Mouse (Mus musculus) intestine, embryonic 16.5 days (tissue): ENCODE results near the gene Brd2. TPM values are rescaled to one million over a fixed set of nuclear protein-coding genes. Genes with fewer than 3 reads are reported as not detected.

ENCODE experiments used
- ATAC-seq: fragments of 200-750 bp; cut with Nextera tagmentation; 2 replicates; pipeline ENCODE4 v1.8.0; 2017; ENCODE audit warnings: moderate TSS enrichment, moderate library complexity
- H3K27ac ChIP-seq: fragments of 300-500 bp; sonication (generic); 2 replicates; pipeline ENCODE4 v1.5.1; 2014; ENCODE audit warnings: mild to moderate bottlenecking, low read length
- H3K27me3 ChIP-seq: fragments of 300-500 bp; sonication (generic); replicated peaks from 2 replicates; pipeline ENCODE4 v1.6.1; 2014; ENCODE audit warnings: low read length, control low read depth, mixed read lengths; ENCODE audit not compliant: control insufficient read depth, insufficient read depth
- H3K36me3 ChIP-seq: fragments of 300-500 bp; sonication (generic); 2 replicates; pipeline ENCODE4 v1.6.1; 2014; ENCODE audit warnings: low read length, control low read depth; ENCODE audit not compliant: control insufficient read depth, insufficient read depth
- H3K4me1 ChIP-seq: fragments of 300-500 bp; sonication (generic); 2 replicates; pipeline ENCODE4 v1.6.1; 2014; ENCODE audit warnings: low read length, control low read depth, mixed read lengths; ENCODE audit not compliant: control insufficient read depth, insufficient read depth
- H3K4me2 ChIP-seq: fragments of 300-500 bp; sonication (generic); 2 replicates; pipeline ENCODE4 v1.6.1; 2014; ENCODE audit warnings: low read depth, low read length, control low read depth
- H3K4me3 ChIP-seq: fragments of 300-500 bp; sonication (generic); 2 replicates; pipeline ENCODE4 v1.5.1; 2014; ENCODE audit warnings: mild to moderate bottlenecking, low read length
- H3K9ac ChIP-seq: fragments of 300-500 bp; sonication (generic); 2 replicates; pipeline ENCODE4 v1.6.1; 2014; ENCODE audit warnings: low read depth, low read length
- H3K9me3 ChIP-seq: fragments of 300-500 bp; sonication (generic); 2 replicates; pipeline ENCODE4 v1.6.1; 2016; ENCODE audit warnings: low read length, control low read depth; ENCODE audit not compliant: control insufficient read depth
- WGBS: fragments of 180-500 bp; shearing (Covaris S2); extraction: QIAGEN DNeasy Blood & Tissue Kit; methylation state at CpG from one replicate; pipeline ENCODE4 v1.1.7; 2014; 5-methylcytosine and 5-hydroxymethylcytosine counted together
- polyA plus RNA-seq: library from polyadenylated mRNA; unstranded; fragments of >200 nt; fragmentation: Nextera tagmentation; extraction: Ambion mirVana; gene quantifications from 2 replicates; pipeline ENCODE4 v1.2.1, GENCODE M21; 2015

Gene Brd2
- 72.3 and 73.0 TPM in 2 replicates for polyA plus RNA-seq

DNA sequence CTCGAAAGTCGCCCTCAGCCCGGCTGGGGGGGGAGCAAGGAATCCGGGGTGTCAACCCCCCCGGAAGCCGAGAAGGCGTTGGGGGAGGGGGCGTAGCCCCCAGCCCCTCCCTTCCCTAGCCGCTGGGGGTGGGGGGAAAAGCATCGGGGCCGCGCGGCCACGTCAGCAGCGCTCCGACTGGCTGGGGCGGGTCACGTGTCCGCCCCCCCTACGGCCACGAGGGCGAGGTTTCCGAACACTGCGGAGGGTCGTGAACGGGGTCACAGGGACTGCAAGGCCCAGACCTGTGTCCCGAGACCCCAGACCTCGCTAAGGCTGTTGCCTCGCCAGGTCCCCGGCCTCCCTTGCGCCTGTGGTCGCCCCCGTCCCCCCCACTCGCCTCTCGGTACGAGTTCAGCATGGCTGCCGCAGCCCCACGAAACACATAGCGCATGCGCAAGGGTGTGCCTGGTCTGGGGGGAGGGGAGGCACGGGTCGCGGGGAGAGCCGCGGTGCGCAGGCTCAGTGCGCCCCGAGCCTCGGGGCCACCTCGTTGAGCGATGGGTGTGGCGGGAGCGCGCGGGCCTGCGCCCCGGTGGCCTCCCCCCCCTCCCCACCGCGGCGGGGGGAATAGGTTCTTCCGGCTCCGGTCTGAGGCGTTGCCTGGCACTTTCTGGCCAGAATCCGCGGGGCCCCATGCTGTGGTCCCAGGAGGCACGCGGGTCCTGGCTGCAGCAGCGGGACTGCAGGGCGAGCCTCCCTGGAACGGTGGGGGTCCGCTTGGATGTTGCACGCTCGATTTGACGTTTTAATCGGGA lies at the start of gene Brd2:
TSS of gene Brd2 (minus strand) at position 447 of the 797 bp plus-strand sequence.
- Histone ChIP-seq H3K27ac (peak within 1 kb of the TSS; percentile 100), H3K9ac (peak within 1 kb of the TSS; percentile 98), H3K9me3 (no peaks in the 10 kb centered on the region), H3K27me3 (no peaks in the 10 kb centered on the region), H3K4me1 (peaks cover 24% of the 10 kb centered on the region), H3K4me3 (peak within 1 kb of the TSS; percentile 89), H3K4me2 (peak within 1 kb of the TSS; percentile 72), H3K36me3 (peaks cover 14% of the 10 kb centered on the region; the same call in 1 of the 2 replicates)
- under 1% methylated on average over 71 of the region's 75 CpGs for WGBS
- ATAC-seq = peak; percentile 57

DNA sequence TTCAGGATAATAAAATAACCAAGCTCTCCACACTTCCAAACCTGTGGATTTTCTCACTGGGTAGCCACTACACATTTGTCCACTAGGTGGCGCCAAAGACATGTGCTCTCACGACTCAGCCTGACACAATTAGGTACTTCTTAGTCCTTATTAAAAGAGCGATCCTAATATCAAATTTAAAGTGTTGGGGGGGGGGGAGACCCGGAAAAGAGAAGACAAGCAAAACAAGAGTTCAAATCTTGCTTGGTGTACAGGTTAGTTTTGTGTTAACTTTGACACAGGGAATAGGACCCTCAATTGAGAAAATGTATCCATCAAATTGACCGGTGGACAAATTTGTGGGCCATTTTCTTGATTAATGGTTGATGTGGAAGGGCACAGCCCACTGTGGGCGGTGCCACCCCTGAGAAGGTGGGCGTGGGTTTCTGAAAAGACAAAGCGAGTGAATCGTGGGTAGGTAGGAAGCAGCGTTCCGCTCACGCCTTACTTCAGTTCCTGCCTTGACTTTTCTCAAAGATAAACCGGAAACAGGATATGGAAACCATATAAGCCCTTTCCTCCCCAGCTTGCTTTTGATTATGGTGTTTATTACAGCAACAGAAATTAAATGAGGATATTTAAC lies 48.6 kb upstream of the Brd2 start:
- Histone ChIP-seq H3K4me1 (no peaks in the 10 kb centered on the region), H3K4me3 (no peak overlapping the region), H3K9ac (no peak overlapping the region), H3K27me3 (no peaks in the 10 kb centered on the region), H3K27ac (no peak overlapping the region), H3K36me3 (no peaks in the 10 kb centered on the region), H3K9me3 (peaks cover 6% of the 10 kb centered on the region), H3K4me2 (no peak overlapping the region)
- ATAC-seq = no peak
- 45% methylated on average over 13 of the region's 13 CpGs for WGBS

GRCm38 (mm10) chr17:34170487-34170876 lies 48.0 kb upstream of the Brd2 start:
- Histone ChIP-seq H3K9ac (no peak overlapping the region), H3K36me3 (no peaks in the 10 kb centered on the region), H3K9me3 (peaks cover 8% of the 10 kb centered on the region), H3K27me3 (no peaks in the 10 kb centered on the region), H3K4me2 (no peak overlapping the region), H3K27ac (no peak overlapping the region), H3K4me3 (no peak overlapping the region), H3K4me1 (no peaks in the 10 kb centered on the region)
- no peak for ATAC-seq
- WGBS = 23% methylated on average over 4 of the region's 4 CpGs

- Histone ChIP-seq H3K36me3 (no peaks in the 10 kb centered on the region), H3K4me1 (no peaks in the 10 kb centered on the region), H3K27ac (no peak overlapping the region), H3K4me2 (no peak overlapping the region), H3K9me3 (peaks cover 10% of the 10 kb centered on the region), H3K9ac (no peak overlapping the region), H3K4me3 (no peak overlapping the region), H3K27me3 (no peaks in the 10 kb centered on the region)
- 0% methylated on average over 2 of the region's 2 CpGs for WGBS
- ATAC-seq = no peak
Measured at GRCm38 (mm10) chr17:34169279-34169678, 46.8 kb upstream of the Brd2 start.

- Histone ChIP-seq H3K36me3 (no peaks in the 10 kb centered on the region), H3K9me3 (peaks cover 4% of the 10 kb centered on the region; the same call in 1 of the 2 replicates), H3K4me3 (no peak overlapping the region), H3K27ac (no peak overlapping the region), H3K9ac (no peak overlapping the region), H3K27me3 (no peaks in the 10 kb centered on the region), H3K4me2 (no peak overlapping the region), H3K4me1 (no peaks in the 10 kb centered on the region)
- WGBS = 80% methylated on average over 6 of the region's 6 CpGs
- no peak for ATAC-seq
Measured at GRCm38 (mm10) chr17:34165033-34165730, 42.7 kb upstream of the Brd2 start.

- Histone ChIP-seq H3K36me3 (no peaks in the 10 kb centered on the region), H3K27me3 (no peaks in the 10 kb centered on the region), H3K4me1 (no peaks in the 10 kb centered on the region), H3K9me3 (peaks cover 4% of the 10 kb centered on the region; the same call in 1 of the 2 replicates), H3K4me3 (no peak overlapping the region), H3K4me2 (no peak overlapping the region), H3K27ac (no peak overlapping the region), H3K9ac (no peak overlapping the region)
- no peak for ATAC-seq
- 37% methylated on average over 9 of the region's 9 CpGs for WGBS
Measured at GRCm38 (mm10) chr17:34164202-34164895, 41.9 kb upstream of the Brd2 start.

- Histone ChIP-seq H3K4me1 (no peaks in the 10 kb centered on the region), H3K9me3 (no peaks in the 10 kb centered on the region), H3K27ac (no peak overlapping the region), H3K4me3 (no peak overlapping the region), H3K4me2 (no peak overlapping the region), H3K27me3 (no peaks in the 10 kb centered on the region), H3K36me3 (no peaks in the 10 kb centered on the region), H3K9ac (no peak overlapping the region)
- ATAC-seq = no peak
- 49% methylated on average over 5 of the region's 5 CpGs for WGBS
Measured at GRCm38 (mm10) chr17:34155534-34155933, 33.1 kb upstream of the Brd2 start.

DNA sequence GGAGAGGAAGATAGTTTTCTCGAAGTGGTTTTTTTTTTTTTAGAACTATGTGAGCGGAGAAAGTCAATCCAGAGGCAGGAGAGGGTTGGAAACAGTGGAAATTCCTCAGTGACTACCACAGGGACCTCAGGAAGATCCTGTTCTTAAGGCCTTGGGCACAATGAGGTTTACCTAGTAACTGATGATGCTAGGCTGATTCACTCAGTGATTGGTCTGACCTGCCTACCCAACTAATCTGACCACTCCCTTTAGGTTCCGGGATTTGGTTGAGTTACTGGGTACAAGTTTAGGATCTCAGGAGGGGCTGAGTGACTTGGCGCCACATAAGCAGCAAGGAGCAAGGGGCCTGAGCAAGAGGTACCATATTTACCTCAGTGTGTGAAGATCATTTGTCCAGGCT lies 30.5 kb upstream of the Brd2 start, which contains the start of gene H2-DMb1:
TSS of gene H2-DMb1 (plus strand) at position 150 of the 400 bp plus-strand sequence.
- Histone ChIP-seq H3K27ac (no peak within 1 kb of the TSS), H3K9ac (no peak within 1 kb of the TSS), H3K4me2 (no peak within 1 kb of the TSS), H3K36me3 (no peaks in the 10 kb centered on the region), H3K4me3 (no peak within 1 kb of the TSS), H3K9me3 (no peaks in the 10 kb centered on the region), H3K4me1 (no peaks in the 10 kb centered on the region), H3K27me3 (no peaks in the 10 kb centered on the region)
- 59% methylated on average over 4 of the region's 4 CpGs for WGBS
- no peak for ATAC-seq

GRCm38 (mm10) chr17:34144960-34145371 lies 22.5 kb upstream of the Brd2 start:
- 72% methylated on average over 3 of the region's 3 CpGs for WGBS
- no peak overlapping the region for H3K4me2 ChIP-seq
- ATAC-seq = no peak
- no peak overlapping the region for H3K4me3 ChIP-seq
- H3K9me3 ChIP-seq = no peaks in the 10 kb centered on the region
- no peaks in the 10 kb centered on the region; the same call in 1 of the 2 replicates for H3K4me1 ChIP-seq
- H3K36me3 ChIP-seq = no peaks in the 10 kb centered on the region
- H3K27ac ChIP-seq = no peak overlapping the region
- no peak overlapping the region for H3K9ac ChIP-seq
- H3K27me3 ChIP-seq = peaks cover 7% of the 10 kb centered on the region; the same call in 1 of the 2 replicates
